Mouse (Mus musculus) embryonic fibroblast, embryonic 13.5 days (primary cell): ENCODE measurements around the gene Idua.

Experiments used
- CTCF ChIP-seq: IDR thresholded peaks from 2 replicates; pipeline ENCODE4 v1.5.1; 2011; ENCODE audit warnings: mild to moderate bottlenecking, control low read depth, low read length, moderate library complexity, borderline replicate concordance; ENCODE audit not compliant: insufficient read depth
- POLR2A ChIP-seq: IDR thresholded peaks from 2 replicates; pipeline ENCODE4 v1.6.1; 2011; ENCODE audit warnings: low read depth, mild to moderate bottlenecking, control low read depth, low read length, moderate library complexity

DNA sequence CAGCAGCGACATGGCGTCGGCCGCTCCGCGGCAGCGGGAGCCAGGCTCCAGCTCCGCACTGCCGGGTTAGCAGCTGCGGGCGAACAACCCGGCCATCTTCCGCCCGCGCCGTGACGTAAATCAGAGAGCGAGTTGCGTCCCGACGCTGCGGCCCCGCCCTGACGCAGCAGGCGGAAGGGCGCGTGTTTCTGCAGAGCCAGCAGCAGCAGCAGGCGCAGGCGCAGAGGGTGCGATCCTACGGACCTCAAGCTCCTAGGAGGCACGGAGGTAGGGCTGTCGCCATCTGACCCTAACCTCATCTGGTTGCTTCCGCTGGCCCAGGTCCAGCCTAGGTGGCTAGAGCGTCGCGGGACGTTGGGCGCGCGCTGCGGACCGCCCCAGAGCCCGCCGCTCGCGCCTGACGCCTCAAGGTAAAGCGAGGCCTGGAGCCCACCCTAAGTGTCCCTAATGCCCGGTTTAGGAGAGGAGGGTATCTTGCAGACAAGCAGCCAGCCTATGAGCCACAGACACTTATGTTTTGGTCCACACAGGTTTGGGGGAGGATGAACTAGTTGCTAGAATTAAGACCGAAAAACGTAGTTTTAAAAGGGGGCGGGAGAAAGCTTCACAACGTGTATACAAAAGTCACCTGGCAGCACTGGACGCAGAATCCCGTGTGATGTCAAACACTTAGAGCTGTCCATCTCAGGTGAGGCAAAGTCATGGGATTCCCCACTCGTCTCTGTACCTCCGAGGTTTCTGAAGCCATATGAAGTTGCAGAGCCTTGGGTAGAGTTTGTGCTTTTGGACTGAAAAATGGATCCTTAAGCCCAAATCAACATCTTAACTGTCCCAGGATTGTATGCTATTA lies 30.3 kb upstream of the Idua start, which contains the start of the genes Gak and Tmem175:
- TF ChIP-seq CTCF (no peak), POLR2A (peak; percentile 96)
